Mouse (Mus musculus): ENCODE measurements around the gene Flt4.
"Not testable (repeated sequence)": the region's sequence is repeated elsewhere in the genome, so short reads cannot be mapped to it uniquely, and the experiment has no call there.

Flt4 gene

GRCm38 (mm10) chr11:49608938-49609867, at the start of gene Flt4:
Flt4 (plus strand) TSS chr11:49609263.
- DNase-seq (ENCODE audit: low spot score in 2 of 2) = not testable (repeated sequence)

DNA sequence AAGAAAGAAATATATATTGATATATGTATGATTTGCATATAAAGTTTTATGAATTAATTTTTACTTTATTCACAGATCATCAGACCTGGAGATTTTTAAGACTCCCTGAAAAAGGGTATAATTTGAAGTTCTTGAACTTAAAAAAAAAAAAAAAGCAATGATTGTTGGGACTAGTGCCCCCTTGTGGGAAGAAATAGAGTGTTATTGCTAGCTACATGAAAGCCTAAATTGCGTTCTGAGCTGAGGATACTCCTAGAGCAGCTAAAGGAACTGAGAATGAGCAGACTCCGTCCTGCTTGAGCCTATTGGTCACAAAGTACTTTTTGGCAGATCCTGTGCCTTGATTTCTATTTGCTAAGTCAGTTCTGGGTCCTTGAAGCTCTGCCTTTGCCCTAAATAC, 34.0 kb upstream of the Flt4 start:
- not testable (repeated sequence) for DNase-seq (ENCODE audit: low spot score in 2 of 2)

DNA sequence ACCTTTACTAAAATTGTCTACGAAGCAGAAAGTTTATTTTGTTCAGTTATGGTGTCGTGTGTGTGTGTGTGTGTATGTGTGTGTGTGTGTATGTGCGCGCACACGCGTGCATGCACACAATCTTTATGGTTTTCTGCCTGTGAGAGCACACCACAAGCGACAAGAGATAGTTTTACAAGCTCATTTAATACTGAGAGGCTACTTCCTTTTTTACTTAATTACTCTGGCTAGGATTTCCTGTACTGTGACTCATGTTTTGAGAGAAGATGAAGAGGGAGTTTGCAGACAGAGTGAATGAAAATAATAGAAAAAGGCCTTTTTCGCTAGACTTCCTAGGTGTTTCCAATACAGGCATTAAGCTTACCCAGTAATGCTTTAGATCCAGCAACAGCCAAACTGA, 28.6 kb upstream of the Flt4 start:
- not testable (repeated sequence) for DNase-seq (ENCODE audit: low spot score in 2 of 2)

GRCm38 (mm10) chr11:49590213-49590612, 18.9 kb upstream of the Flt4 start:
- no peak for DNase-seq (ENCODE audit: low spot score in 2 of 2)

- DNase-seq (ENCODE audit: low spot score in 2 of 2) = not testable (repeated sequence)
Observed at GRCm38 (mm10) chr11:49597149-49597548, 11.9 kb upstream of the Flt4 start.

GRCm38 (mm10) chr11:49608306-49608705, 757 bp upstream of the Flt4 start:
- DNase-seq (ENCODE audit: low spot score in 2 of 2) = not testable (repeated sequence)

- not testable (repeated sequence) for DNase-seq (ENCODE audit: low spot score in 2 of 2)
Observed at GRCm38 (mm10) chr11:49609868-49610824, 1.1 kb downstream of the Flt4 start.

DNA sequence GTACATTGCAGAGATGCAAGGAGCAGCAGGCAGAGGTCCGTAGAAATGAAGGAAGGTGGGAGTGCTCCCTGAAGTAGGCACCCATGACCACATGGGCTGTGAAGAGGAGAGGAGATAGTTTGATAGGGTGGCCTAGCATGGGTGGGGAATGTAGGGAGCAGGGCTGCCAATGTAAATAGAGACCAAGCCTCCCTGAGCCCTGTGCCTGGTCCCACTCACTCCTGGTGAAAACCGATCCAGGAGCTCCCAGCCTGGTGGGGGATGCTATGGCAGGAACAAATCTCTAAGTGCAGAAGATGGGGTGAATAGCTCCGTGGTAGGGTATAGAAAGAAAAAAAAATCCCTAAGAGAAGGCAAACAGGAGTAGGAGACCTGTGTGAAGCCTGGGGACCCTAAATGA, 2.3 kb downstream of the Flt4 start:
- DNase-seq (ENCODE audit: low spot score in 2 of 2) = not testable (repeated sequence)

DNA sequence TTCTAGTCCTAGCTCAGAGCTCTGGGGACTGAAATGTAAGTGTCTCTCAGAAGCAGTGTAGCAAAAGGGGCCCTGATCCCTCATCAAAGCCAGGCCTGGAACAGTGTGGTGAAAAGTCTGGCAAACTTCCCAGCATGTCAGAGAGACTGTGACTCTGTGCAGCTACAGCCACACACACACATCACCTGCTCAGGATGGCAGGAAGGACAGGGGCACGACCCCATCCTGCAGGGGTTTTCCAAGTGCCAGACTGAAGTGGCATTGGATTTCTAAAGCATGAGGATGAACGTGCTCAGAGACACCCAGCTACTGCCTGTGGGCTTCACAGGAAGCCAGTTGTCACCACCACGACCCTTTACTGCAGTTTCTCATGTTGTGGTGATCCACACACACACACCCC, 3.1 kb downstream of the Flt4 start:
- no peak for DNase-seq (ENCODE audit: low spot score in 2 of 2)

DNA sequence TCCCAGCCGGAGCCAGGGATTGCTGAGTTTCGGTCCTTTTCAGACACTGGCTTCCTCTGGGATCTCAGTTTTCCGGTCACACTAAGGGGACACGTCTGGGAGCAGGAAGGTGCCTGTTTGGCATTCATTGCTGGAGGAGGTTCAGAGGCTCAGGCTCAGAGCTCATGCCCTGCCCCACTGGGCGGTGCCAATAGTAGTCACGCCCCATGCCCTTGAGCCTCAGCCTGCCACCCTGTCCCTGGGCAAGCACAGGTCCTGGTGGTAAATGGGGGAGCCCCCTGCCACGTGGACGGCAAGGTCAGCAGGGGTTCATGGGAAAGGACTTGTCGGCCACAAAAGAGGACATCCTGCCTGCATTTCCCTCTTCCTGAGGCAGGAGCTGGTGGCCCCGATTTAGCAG, 4.3 kb downstream of the Flt4 start:
- no peak for DNase-seq (ENCODE audit: low spot score in 2 of 2)

- DNase-seq (ENCODE audit: low spot score in 2 of 2) = no peak
Observed at GRCm38 (mm10) chr11:49615856-49616725, 7.0 kb downstream of the Flt4 start.

DNA sequence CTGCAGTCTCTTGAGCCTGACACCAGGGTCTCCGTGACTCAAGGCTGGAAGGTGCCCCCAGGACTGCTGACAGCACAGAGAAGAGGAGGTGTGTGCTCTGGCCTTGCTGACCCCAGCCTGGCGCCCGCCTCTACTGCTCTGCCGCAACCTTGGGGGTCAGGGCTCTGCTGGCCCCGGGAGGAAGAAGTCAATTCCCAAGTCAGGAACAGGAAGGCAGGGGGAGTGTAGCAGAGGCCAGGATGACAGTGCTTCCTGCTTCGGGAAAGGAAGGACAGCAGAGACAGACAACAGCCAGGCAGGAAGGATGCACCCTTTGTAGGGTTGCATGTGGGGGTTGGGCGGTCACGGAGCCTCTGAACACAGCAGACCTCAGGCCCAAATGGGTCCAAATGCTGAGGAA, 9.4 kb downstream of the Flt4 start:
- no peak for DNase-seq (ENCODE audit: low spot score in 2 of 2)

DNA sequence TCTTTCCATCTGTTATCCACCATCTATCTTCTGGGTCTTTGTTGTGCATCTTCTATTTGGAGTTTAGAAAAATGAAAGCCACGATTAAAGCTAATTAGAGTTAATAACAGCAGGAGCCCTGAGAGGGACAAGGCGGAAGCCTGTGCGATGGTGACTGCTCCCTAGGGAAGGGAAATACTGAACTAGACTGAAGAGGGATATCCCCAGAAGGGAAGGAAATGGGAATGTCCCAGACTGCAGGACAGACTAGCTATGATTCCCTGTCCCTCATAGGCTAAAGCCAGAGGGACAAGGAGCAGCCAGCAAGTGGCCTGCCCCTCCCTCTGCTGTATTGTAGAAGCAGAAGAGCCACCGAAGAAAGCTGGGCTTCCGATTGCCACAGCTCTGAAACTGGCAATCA, 12.9 kb downstream of the Flt4 start:
- no peak for DNase-seq (ENCODE audit: low spot score in 2 of 2)

- no peak for DNase-seq (ENCODE audit: low spot score in 2 of 2)
Observed at GRCm38 (mm10) chr11:49624156-49624555, 15.1 kb downstream of the Flt4 start.

DNA sequence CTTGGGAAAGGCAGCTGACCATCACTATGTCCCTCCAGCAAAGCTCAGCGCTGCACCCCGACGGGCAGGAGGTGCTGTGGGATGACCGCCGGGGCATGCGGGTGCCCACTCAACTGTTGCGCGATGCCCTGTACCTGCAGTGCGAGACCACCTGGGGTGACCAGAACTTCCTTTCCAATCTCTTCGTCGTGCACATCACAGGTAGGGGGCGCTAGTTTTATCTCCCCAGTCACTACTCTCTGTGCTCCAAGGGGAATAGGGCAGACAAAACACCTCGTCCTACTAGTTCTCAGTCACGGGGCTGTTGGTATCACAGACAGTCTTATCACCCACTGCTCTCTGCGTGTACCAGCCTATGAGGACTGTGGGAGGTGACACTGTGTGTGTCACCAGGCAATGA, 16.8 kb downstream of the Flt4 start:
- no peak for DNase-seq (ENCODE audit: low spot score in 2 of 2)

DNA sequence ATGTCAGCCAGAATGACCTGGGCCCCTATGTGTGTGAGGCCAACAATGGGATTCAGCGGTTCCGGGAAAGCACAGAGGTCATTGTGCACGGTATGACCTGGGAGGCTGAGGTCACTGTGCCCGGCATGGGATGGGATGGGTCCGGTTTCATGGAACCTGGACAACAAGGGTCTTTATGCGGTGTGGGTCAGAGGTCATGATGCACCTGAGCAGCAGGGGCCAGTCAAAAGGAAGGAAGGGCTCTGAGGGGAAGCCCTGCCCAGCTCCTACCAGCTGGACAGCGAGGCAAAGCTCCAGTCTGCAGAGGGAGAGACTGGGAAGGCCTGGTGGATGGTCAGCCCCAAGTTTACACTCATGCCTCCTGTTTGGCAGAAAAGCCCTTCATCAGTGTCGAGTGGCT, 17.7 kb downstream of the Flt4 start:
- no peak for DNase-seq (ENCODE audit: low spot score in 2 of 2)

- no peak for DNase-seq (ENCODE audit: low spot score in 2 of 2)
Observed at GRCm38 (mm10) chr11:49631154-49631553, 22.1 kb downstream of the Flt4 start.

- DNase-seq (ENCODE audit: low spot score in 2 of 2) = no peak
Observed at GRCm38 (mm10) chr11:49632256-49632655, 23.2 kb downstream of the Flt4 start.

DNA sequence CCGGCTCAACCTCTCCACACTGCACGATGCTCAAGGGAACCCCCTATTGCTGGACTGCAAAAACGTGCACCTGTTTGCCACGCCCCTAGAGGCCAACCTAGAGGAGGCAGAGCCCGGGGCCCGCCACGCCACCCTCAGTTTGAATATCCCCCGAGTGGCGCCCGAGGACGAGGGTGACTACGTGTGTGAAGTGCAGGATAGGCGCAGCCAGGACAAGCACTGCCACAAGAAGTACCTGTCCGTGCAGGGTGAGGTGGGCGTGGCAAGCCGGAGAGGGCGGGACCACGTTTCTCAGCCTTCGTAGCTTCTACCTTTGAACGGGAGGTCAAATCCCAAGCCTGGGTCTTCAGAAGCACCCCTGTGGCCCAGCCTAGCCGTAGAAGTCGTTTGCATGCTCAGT, 25.0 kb downstream of the Flt4 start:
- no peak for DNase-seq (ENCODE audit: low spot score in 2 of 2)

DNA sequence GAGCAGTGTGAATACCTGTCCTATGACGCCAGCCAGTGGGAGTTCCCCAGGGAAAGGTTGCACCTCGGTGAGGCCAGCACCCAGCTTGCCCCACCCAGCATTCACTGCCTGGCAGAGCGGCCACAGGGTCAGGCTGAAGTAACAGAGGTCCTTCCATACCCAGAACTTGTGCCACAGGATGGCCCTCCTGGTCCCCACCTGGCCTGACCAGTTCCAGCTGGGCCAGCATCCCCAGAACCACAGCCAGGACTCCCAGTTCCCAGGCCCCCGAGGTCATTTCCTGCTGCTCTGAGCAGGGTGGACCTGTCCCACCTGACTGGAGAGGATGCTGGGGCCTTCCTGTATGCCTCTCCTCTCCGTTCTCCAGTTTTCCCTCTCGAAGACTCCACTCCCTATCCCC, 26.6 kb downstream of the Flt4 start:
- no peak for DNase-seq (ENCODE audit: low spot score in 2 of 2)

DNA sequence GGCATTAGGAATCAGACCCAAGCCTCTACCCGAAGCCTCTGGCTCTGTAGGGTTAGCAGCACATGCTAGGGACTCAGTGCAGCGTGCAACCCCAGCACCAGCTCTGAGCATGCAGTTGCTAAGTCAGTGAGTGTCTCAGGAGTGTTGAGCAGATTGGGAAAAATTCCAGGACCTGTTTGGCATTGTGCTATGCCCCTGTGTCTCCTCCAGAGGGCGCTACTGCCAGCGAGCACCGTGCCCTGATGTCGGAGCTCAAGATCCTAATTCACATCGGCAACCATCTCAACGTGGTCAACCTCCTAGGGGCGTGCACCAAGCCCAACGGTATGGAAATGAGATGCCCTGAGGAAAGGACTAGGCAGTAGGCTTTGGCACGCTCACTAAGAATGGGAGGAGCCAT, 27.4 kb downstream of the Flt4 start:
- DNase-seq (ENCODE audit: low spot score in 2 of 2) = no peak
